Mouse (Mus musculus) neural tube, embryonic 11.5 days (tissue): ENCODE data around the gene Tmem121. TPM values are rescaled to one million over a fixed set of nuclear protein-coding genes. Genes with fewer than 3 reads are reported as not detected.

Experiments used
- ATAC-seq: fragments of 200-750 bp; cut with Nextera tagmentation; 2 replicates; pipeline ENCODE4 v1.8.0; 2017; ENCODE audit warnings: moderate number of reproducible peaks, mild to moderate bottlenecking, moderate TSS enrichment, moderate library complexity; ENCODE audit not compliant: insufficient read depth, low FRiP score, low TSS enrichment
- DNase-seq: peaks from one replicate; pipeline ENCODE4 v3.0.0-alpha.2; 2015; ENCODE audit warnings: low spot score
- H3K27ac ChIP-seq: fragments of 300-500 bp; sonication (generic); 2 replicates; pipeline ENCODE4 v1.5.1; 2014; ENCODE audit warnings: low read depth, mild to moderate bottlenecking, low read length
- H3K27me3 ChIP-seq: fragments of 300-500 bp; sonication (generic); 2 replicates; pipeline ENCODE4 v1.6.1; 2014; ENCODE audit warnings: mild to moderate bottlenecking, low read length, mixed read lengths; ENCODE audit not compliant: control insufficient read depth, insufficient read depth
- H3K36me3 ChIP-seq: fragments of 300-500 bp; sonication (generic); 2 replicates; pipeline ENCODE4 v1.6.1; 2014; ENCODE audit warnings: mild to moderate bottlenecking, low read length, moderate library complexity, mixed read lengths; ENCODE audit not compliant: control insufficient read depth, insufficient read depth
- H3K4me1 ChIP-seq: fragments of 300-500 bp; sonication (generic); 2 replicates; pipeline ENCODE4 v1.6.1; 2014; ENCODE audit warnings: low read length, mixed read lengths; ENCODE audit not compliant: control insufficient read depth, insufficient read depth
- H3K4me2 ChIP-seq: fragments of 300-500 bp; sonication (generic); 2 replicates; pipeline ENCODE4 v1.6.1; 2014; ENCODE audit warnings: low read depth, mild to moderate bottlenecking, moderate library complexity
- H3K4me3 ChIP-seq: fragments of 300-500 bp; sonication (generic); 2 replicates; pipeline ENCODE4 v1.5.1; 2014; ENCODE audit warnings: low read depth, low read length
- H3K9ac ChIP-seq: fragments of 300-500 bp; sonication (generic); 2 replicates; pipeline ENCODE4 v1.6.1; 2014; ENCODE audit warnings: mild to moderate bottlenecking, low read length
- H3K9me3 ChIP-seq: fragments of 300-500 bp; sonication (generic); 2 replicates; pipeline ENCODE4 v1.6.1; 2016; ENCODE audit warnings: low read length; ENCODE audit not compliant: control insufficient read depth
- WGBS: fragments of 180-500 bp; shearing (Covaris S2); extraction: QIAGEN DNeasy Blood & Tissue Kit; methylation state at CpG from one replicate; pipeline ENCODE4 v1.1.7; 2014; 5-methylcytosine and 5-hydroxymethylcytosine counted together
- polyA plus RNA-seq: library from polyadenylated mRNA; unstranded; fragments of >200 nt; fragmentation: Nextera tagmentation; extraction: Ambion mirVana; gene quantifications from 2 replicates; pipeline ENCODE4 v1.2.1, GENCODE M21; 2014

Tmem121 gene
- polyA plus RNA-seq, 1 experiment from 2014 or later = 13.2 TPM

DNA sequence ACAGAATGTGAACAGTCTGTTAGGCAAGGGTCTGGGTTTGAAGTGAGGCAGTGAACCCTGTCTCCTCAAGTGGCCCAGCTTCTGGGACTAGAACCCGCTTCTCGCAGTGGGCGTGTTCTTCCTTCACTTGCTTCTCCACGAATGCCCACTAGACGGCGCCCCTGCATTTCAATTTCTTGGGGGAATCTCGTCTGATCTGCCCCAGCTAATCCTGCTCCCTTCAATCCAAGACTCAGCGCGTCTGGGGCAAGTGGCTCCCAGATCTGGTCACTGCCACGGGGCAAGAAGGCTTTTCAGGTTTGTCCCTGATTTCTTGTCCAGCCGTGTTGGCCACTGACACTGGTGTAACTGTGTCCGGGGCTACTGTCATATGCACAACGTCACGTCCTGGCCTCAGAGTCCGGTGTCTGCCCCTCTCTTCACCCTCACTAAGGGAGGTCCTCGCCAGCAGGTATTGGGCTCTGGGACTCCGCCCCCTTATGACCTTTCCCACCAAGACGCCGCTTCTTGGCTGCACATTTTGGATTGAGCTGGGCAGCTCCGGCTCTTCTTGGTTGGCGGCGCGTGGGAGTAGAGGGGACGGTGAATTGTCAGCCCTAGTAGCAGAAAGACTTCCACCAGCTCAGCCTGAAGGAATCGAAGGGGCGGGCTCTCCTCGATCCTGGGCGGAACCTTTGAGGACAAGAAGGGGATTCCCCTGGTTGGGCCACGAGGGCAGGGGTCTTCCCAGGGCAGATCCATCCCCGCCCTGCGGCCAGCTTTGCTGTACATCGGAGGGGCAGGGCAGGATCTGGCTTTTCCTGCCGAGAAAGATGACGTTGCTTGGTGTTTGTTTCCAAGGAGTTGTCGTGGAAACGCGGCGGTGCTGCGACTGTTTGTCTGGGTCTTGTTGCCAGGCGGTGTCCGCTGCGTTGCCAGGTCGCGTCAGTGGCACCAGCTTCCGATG lies 39.3 kb upstream of the Tmem121 start, which contains the start of gene Crip1:
Crip1 (plus strand) TSS at position 205 of the 946 bp plus-strand sequence.
- peak within 1 kb of the TSS; percentile 33 for H3K4me2 ChIP-seq
- H3K9me3 ChIP-seq = no peaks in the 10 kb centered on the region
- WGBS = 10% methylated on average over 45 of the region's 45 CpGs
- ATAC-seq = peak; percentile 21
- no peak within 1 kb of the TSS for H3K4me3 ChIP-seq
- H3K27ac ChIP-seq = no peak within 1 kb of the TSS
- H3K27me3 ChIP-seq = peaks cover 10% of the 10 kb centered on the region; the same call in 1 of the 2 replicates
- peaks cover 22% of the 10 kb centered on the region for H3K4me1 ChIP-seq
- peaks cover 2% of the 10 kb centered on the region; the same call in 1 of the 2 replicates for H3K36me3 ChIP-seq
- peak within 1 kb of the TSS; percentile 33; the same call in 1 of the 2 replicates for H3K9ac ChIP-seq
- DNase-seq = peak; percentile 85

DNA sequence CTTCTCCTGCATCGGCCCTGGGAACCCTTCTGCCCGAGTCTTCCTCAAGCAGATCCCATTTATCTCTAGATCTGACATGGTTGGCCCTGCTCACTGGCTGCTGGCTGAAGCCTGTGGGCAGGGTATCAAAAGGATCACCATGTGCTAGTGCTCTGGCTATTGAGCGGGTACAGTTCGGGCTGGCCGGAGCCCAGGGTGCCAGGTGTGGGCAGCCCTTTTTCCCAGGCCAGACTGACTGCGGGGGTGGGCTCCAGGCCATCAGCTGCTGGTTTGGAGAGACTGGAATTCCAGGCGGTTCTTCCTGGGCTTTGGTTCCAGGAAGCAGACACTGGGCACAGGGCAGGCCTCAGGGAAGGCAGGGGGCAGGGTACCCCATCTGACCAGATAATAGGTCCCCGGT lies 38.2 kb upstream of the Tmem121 start:
- Histone ChIP-seq H3K4me2 (no peak overlapping the region), H3K27ac (no peak overlapping the region), H3K4me1 (peaks cover 18% of the 10 kb centered on the region), H3K36me3 (peaks cover 2% of the 10 kb centered on the region; the same call in 1 of the 2 replicates), H3K9me3 (no peaks in the 10 kb centered on the region), H3K9ac (no peak overlapping the region), H3K27me3 (peaks cover 14% of the 10 kb centered on the region), H3K4me3 (no peak overlapping the region)
- DNase-seq (no peak), ATAC-seq (no peak)
- 83% methylated on average over 8 of the region's 8 CpGs for WGBS

DNA sequence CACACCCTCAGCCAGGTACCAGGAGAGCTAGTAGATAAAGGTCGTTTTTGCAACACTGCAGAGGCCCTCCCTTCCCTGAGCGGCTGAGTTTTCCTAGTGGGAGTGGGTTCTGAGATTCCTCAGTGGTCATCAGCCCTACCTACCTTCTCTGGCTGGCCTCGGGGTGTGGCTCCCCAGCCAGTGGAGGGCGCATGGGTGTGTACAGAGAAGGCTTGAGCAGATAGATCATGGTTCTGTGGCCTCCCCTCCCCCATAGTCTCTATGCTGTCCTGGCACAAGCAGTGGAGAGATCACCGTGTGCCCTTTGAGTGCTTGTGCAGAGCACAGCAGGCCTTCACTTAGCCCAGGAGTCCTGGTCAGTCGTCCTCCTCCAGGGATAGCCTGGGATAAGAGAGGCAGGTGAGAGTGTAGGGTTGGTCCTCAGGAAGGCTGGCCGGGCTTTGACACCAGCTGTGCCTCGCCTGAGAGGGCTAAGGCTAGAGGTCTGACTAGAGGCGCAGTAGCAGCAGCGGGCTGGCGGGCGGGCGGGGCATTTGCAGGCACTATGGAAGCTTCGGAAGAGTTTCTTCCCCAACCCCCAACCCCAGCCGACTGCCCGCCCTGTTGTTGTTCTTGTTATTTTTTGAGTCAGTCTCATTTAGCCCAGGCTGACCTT lies 37.2 kb upstream of the Tmem121 start:
- Histone ChIP-seq H3K4me2 (no peak overlapping the region), H3K27ac (no peak overlapping the region), H3K27me3 (peaks cover 17% of the 10 kb centered on the region), H3K36me3 (peaks cover 2% of the 10 kb centered on the region; the same call in 1 of the 2 replicates), H3K4me1 (peaks cover 12% of the 10 kb centered on the region; the same call in 1 of the 2 replicates), H3K9me3 (no peaks in the 10 kb centered on the region), H3K4me3 (no peak overlapping the region), H3K9ac (no peak overlapping the region)
- no peak for ATAC-seq
- DNase-seq = no peak
- 28% methylated on average over 16 of the region's 16 CpGs for WGBS

DNA sequence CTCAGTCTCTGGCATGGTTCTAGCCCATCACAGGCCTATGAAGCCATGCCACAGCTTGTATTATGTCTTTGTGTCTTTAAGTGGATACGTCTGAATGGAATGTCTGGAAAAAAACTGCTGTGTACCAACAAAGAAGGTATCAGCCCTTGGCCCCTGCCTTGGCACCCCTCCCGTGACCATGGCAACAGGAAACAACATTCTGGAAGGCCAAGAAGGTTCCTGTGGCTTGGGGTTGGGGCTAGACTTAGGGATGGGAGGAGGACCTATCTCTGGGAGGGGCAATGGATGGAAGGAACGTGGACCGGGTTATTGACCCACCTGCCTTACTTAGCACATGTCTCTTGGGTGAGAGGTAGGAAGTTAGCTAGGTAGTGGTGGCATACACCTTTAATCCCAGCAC lies 36.4 kb upstream of the Tmem121 start:
- no peak overlapping the region for H3K4me2 ChIP-seq
- H3K27ac ChIP-seq = no peak overlapping the region
- H3K4me1 ChIP-seq = peaks cover 12% of the 10 kb centered on the region; the same call in 1 of the 2 replicates
- ATAC-seq (no peak), DNase-seq (no peak)
- H3K4me3 ChIP-seq = no peak overlapping the region
- H3K9me3 ChIP-seq = no peaks in the 10 kb centered on the region
- H3K9ac ChIP-seq = no peak overlapping the region
- WGBS = 73% methylated on average over 4 of the region's 4 CpGs
- H3K36me3 ChIP-seq = peaks cover under 1% of the 10 kb centered on the region; the same call in 1 of the 2 replicates
- H3K27me3 ChIP-seq = peaks cover 17% of the 10 kb centered on the region

DNA sequence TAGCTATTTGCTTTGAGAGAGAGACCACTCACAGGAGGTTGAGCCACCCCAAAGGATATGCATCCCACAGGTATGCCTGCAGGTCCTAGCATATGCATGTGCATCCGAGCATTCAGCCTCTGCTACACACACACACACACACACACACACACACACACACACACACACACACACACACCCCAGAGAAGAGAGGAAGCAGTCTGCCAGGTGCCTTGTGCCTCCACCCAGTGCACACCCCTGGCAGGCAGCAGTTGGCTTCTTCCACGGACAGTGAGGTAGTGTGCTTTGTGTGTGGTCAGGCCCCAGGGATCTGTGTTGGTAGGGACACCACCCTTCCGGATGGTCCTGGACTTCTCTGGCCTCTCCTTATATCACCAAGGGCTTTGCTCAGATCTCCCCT lies 35.8 kb upstream of the Tmem121 start:
- 77% methylated on average over 3 of the region's 3 CpGs for WGBS

DNA sequence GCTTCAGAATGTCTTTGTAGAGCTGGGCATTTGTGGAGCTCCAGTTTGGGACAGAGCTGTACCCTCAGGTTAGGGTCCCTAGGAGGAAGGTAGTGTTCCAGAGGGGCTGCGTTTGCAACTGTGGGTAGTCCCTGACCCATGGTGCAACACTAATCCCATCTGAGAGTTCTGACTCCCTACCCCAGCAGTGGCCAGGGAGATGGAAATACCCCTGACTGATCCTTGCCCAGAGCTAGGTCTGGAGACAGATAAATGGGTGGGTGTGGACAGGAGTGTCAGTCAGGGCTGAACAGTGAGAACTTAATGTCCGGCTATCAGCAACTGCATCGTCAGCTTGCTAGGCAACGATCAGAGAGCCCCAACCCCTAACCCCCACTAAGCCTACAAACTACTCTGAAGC lies 35.1 kb upstream of the Tmem121 start:
- whole genome bisulfite sequencing = 89% methylated on average over 4 of the region's 4 CpGs
- DNase-seq = no peak
- Histone ChIP-seq H3K4me1 (peaks cover 12% of the 10 kb centered on the region; the same call in 1 of the 2 replicates), H3K9ac (no peak overlapping the region), H3K27me3 (peaks cover 20% of the 10 kb centered on the region), H3K4me3 (no peak overlapping the region), H3K27ac (no peak overlapping the region), H3K4me2 (no peak overlapping the region), H3K9me3 (no peaks in the 10 kb centered on the region), H3K36me3 (no peaks in the 10 kb centered on the region)
- no peak for ATAC-seq

More for the DNA sequence above, 35.8 kb upstream of the Tmem121 start:
- H3K9me3 ChIP-seq = no peaks in the 10 kb centered on the region
- H3K9ac ChIP-seq = no peak overlapping the region
- H3K27ac ChIP-seq = no peak overlapping the region
- no peak overlapping the region for H3K4me2 ChIP-seq
- no peaks in the 10 kb centered on the region for H3K36me3 ChIP-seq
- H3K4me1 ChIP-seq = peaks cover 12% of the 10 kb centered on the region; the same call in 1 of the 2 replicates
- H3K27me3 ChIP-seq = peaks cover 20% of the 10 kb centered on the region
- DNase-seq (no peak), ATAC-seq (no peak)
- H3K4me3 ChIP-seq = no peak overlapping the region

DNA sequence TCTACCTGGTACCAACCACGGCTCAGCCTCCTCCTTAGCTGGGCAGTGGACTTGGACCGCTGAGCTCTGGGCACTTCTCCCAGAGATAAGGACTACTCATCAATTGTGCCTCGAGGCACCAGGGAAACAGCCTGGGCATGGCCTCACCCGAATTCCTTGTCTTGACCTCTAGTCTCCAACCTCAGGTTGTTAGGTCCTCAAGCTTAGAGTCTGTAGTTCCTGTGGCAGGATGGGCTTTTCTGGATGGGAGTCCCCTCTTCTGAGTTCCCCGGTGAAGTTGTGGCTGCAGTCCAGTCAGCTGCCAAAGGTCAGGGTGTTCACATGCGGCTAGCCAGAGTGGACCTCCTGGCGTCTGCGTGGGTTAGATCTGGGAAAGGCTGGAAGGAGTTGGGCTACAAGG lies 34.7 kb upstream of the Tmem121 start:
- no peak overlapping the region for H3K4me3 ChIP-seq
- H3K9me3 ChIP-seq = no peaks in the 10 kb centered on the region
- ATAC-seq (no peak), DNase-seq (no peak)
- no peaks in the 10 kb centered on the region for H3K36me3 ChIP-seq
- H3K9ac ChIP-seq = no peak overlapping the region
- H3K27me3 ChIP-seq = peaks cover 20% of the 10 kb centered on the region
- H3K27ac ChIP-seq = no peak overlapping the region
- peaks cover 12% of the 10 kb centered on the region; the same call in 1 of the 2 replicates for H3K4me1 ChIP-seq
- WGBS = 82% methylated on average over 8 of the region's 8 CpGs
- no peak overlapping the region; the same call in 1 of the 2 replicates for H3K4me2 ChIP-seq

DNA sequence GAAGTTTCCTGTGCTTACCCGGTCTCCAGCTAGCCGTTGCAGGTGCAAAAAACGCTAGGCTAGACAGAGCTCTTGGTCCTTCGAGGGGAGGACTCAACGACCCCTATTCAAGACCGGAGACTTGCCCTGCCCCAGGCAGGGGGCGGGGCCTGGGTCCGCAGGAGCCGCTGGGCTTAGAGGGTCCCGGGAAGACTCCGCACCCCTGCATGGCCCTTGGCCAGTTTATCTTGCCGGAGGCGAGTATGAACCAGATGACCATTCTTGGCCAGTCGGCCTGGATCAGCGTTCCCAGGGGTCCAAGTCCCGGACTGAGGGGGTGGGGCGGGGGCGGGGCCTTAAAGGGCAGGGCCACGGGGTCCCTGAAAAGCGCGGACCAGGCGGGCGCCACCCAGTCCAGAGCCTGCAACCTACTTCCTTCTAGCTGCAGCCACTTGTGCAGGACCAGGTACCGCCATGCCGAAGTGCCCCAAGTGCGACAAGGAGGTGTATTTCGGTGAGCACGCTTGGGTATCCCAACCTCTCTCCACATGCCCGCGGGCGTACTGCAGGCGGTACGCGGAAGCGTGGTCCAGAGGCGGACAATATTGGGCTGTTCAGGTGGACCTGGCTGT lies 34.0 kb upstream of the Tmem121 start:
- Histone ChIP-seq H3K4me1 (peaks cover 12% of the 10 kb centered on the region), H3K27ac (no peak overlapping the region), H3K4me2 (peak overlapping the region; percentile 72), H3K9ac (peak overlapping the region; percentile 45), H3K4me3 (peak overlapping the region; percentile 42), H3K9me3 (no peaks in the 10 kb centered on the region), H3K36me3 (no peaks in the 10 kb centered on the region), H3K27me3 (peaks cover 20% of the 10 kb centered on the region)
- 2% methylated on average over 34 of the region's 36 CpGs for WGBS
- DNase-seq = peak; percentile 48
- ATAC-seq = no peak
